Mouse (Mus musculus) CD4-positive, CD25-positive, alpha-beta regulatory T cell, adult 2 months (primary cell): ENCODE measurements at regions not wholly inside any gene's neighbourhood (a gene's known extent, or its start where the extent isn't known, plus 50 kb on each side); places are given as distances from the start of the nearest gene placed in this dataset.
A peak's percentile ranks its signal among the peaks of the same experiment; 100 is the strongest.

Source experiments
- DNase-seq: peaks from one replicate; pipeline ENCODE4 v3.0.0-alpha.2; 2012; ENCODE audit warnings: low read depth, low spot score

DNA sequence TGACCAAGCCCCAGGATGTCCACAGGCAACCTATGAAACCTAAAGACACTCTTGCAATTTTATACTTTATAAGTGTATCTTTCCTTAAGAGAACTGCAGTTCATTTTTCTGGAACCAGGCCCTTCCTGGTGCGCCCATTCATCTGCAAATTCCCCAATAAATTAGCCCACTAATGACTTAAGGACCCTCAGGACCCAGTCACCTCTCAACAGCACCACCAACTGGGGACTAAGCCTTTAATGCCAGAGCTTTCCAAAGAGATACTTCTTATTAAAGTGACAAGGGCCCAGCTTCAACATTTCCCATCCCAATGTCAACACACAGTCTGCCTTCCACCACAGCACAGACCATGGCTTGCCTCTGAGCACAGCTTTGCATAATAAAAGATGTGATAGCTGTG, 237.6 kb upstream of the Pabpc6 start:
- no peak for DNase-seq

DNA sequence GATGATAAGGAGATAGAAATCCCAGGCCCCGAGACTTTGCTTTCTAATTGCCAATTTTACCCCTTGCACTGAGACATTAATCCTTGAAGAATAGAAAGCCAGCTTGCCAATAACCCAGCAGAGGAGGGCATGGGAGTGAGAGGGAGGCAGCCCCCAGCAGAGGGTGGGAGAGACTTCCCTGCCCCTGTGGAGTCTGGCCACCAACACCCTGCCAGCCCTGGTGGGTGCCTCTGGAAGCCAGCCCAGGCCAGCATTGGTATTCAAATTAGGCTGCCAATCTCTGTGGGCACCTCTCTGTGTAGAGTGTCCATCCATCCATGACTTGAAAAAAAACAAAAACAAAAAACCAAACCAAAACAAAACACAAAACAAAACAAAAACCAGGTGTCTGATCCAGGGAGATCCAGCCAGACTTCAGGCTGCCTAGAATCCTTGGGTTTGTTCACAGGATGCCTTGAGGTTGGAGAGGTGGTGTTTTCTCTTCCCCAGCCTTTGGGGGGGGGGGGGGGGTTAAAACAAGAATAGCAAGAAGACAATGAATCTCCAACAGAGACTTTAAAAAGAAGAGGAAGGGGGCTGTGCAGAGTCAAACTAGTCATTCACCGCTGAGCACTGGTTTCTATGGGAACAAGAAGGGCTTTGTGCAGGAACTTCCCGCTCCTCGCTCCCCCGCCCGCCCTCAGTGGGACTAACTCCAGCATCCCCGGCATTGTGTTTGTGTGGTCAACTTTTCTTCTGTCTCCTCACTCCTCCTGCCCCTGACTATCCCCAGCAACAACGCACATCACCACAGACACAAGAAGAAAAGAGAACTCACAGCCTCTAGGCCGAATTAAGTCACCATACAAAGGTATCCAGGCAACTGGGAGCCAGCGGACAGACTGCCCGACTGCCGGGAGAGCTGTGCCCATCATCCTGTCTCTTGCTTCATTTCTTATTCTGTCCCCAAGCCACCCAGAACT, 236.3 kb upstream of the Pabpc6 start:
- no peak for DNase-seq

DNA sequence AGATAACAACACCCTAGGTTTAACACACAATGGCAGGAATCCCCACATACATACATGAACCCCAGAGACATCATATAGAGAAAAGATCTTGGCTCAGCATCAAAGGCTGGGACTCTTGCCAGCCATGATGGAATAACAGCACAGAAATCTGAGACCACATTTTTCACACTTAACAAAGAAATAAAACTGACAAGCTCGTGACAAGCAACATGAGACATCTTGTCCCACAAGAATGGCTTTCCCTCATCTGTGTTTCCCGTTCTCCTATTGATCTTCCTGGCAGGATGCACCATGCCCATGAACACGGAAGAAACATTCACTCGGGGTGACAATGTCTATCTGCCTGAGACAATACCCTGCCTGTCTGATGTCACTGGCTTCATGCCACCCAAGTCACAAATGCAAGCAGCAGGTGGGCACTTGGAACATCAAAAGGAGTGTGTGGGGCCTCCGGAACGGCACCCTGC, 235.0 kb upstream of the Pabpc6 start:
- DNase-seq, result no peak

DNA sequence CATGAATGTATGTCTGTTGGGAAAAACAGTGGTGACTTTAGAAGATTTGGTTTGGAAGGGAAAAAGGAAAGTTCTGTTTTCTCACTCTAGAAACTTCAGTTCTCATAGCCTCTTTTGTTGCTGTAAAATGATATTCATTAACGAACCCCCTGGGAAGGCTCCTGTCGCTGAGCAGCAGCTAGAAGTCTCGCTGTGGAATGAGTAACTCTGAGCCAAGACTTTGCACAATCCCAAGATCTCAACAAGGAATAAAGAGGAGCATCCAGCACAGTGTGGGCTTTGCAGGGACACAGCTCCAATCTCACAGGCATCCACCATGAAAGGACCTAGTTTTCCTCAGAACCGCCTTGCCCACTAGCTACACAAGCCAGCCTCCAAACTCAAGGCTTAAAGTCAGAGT, 233.8 kb upstream of the Pabpc6 start:
- no peak for DNase-seq

DNA sequence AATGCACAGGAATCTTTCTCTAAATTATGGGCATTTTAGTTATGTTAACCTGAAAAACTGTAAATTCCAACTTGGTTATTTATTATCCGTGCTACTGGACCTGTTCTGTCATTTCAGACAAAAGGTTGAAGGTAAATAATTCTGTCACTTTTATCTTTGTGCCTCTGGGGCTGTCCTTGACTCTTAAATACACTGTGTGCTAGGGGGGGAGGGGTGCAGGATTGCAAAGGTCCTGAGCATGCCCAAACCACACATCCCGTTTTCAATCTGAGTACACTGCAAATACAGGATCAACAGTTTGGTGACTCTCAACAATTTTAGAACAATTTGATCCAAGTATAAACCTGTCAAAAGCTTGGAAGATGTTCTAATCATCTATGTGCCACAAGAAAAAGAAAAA, 227.4 kb upstream of the Pabpc6 start:
- DNase-seq, result no peak

DNA sequence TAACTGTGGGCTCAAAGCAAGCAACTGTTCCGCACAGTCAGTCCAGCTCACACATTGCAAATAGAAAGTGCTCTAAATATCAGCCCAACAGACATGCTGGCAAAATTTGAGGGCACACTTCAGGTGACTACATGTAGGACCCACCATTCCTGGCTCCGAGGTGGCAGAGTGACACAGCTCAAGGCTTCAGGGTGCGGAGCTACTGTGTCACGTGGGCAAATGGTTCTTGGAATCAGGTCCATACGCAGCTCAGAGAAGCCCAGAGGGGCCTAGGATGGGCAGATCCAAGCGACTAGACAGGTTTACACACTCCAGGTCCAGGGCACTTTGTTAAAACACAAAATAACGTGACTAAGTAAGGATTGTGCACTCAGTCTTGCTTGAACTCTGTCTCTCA, 226.2 kb upstream of the Pabpc6 start:
- no peak for DNase-seq

DNA sequence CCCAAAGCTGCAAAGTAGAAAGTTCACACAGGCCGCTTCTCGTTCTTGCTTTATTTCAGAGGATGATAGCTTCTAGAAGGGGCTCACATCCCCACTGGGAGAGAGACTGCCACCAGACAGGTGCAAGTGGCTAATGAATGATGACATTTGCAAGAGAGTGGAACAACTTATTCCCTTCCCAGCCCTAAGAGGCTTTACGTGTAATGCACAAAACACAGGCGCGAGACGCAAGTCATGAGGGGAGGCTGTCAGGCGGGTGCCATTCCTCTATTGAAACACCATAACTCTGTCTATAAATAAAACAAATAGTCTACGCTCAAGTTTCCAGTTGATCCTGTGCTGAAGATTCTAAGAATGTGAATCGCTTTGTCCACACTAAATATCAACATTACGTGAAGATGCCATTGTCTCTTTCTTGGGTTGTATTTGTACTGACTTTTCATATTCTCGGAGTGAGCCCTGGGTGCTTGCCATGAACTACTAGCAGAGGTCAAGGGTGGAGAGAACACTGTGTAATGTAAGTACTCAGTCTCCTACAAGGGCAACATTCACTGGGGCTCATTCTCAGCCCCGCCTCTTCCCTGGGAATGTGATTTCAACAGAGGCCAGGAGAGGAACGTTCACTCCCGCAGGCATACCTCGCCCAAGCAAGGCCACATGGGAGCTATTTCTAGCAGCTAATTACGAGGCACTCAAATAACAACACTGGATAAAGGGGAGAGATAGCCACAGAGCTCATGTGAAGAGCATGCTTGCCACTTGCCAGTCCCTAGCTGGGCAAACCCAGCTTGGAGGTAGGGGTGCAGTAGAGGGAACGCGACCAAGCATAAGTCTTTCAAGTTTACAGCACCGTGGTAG, 225.5 kb upstream of the Pabpc6 start:
- DNase-seq, result no peak

DNA sequence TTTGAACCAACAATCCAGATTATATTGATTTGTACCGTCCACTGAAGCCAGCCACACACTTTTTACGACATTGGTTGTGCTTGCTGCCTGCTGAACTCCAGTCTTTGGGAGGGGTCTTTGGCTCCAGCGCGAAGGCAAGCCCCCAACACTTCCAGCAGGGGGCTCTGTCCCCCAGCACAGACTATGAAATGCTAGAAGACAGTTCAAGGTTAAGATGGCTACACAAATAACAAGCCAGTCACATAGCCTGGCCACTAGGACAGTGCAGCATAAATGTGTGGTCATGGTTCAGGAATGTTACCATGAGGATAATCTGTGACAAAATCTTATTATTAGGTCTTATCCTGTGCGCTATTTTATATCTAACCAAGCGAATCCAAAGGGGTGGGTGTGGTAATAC, 224.4 kb upstream of the Pabpc6 start:
- DNase-seq, result peak; percentile 17

DNA sequence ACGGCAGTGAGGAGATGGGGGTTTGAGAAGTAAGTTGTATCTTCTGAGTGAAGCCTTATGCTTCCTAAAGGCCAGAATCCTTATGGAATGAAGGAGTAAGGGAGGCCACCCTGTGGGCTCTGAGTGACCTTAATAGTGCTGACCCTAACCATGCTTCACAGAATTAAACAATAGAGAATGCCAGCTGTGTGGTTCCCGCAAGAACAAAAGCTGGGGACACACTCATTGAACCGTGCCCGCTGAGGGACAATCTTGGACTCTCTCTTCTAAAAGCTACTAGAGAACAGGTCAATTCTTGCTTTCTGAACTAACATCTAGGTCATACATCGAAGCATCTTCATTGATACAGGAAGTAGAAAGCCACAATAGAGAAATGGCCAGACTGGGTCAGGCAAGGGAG, 223.3 kb upstream of the Pabpc6 start:
- no peak for DNase-seq

DNA sequence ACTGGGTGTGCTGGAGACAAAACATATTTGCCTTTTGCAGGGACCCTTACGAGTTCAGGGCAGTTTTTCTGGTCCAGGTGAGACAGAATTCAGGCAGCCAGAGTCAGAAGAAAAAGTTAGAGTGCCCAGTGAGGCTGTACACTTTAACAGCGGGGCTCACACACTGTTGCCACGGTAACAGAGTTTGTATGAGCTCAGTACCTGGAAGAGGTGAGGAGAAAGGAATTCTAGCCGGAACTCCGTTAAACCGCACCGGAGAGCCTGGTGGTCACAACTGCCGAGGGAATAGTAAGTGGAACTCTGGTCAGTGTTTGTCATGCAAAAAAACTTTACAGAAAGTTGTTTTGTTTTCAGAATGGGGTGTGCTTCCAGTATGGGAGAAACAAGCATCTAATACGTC, 222.6 kb upstream of the Pabpc6 start:
- no peak for DNase-seq

DNA sequence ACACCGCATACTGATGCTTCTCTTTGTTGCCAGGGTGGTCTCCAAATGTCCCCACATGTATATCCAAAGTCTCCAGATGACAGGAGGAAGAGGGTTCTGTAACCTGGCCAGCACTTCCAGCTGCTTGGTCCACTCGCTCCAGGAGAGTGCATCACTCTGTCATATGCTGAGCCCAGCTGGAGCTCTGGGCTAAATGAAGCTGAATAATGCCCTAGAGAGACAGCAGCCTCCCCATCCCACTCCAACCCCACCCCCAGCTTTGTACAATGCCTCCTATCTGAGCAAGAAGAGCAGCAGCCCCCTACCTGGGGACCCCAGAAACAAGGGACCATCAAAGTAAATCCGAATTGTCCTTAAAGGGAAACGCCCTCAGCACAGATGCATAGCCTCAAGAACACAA, 219.0 kb upstream of the Pabpc6 start:
- DNase-seq, result no peak

DNA sequence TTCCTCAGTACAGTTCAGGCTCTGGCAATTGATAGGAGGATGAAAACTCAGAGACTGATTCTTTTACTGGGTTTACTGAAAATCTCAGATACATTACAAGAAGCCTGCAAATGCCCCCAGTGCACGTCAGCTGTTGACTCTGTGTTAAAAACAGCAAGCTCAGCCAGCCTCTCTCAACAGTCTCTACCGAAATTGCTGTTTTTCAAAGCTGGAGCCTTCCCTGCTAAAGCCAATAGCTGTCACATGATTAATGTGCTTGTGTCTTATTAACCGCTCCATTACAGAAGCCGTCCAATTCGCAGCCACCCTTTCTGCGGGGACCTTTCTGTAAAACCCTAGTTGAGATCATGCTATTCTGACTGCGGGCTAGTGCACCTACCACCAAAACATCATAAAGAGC, 215.6 kb upstream of the Pabpc6 start:
- no peak for DNase-seq

DNA sequence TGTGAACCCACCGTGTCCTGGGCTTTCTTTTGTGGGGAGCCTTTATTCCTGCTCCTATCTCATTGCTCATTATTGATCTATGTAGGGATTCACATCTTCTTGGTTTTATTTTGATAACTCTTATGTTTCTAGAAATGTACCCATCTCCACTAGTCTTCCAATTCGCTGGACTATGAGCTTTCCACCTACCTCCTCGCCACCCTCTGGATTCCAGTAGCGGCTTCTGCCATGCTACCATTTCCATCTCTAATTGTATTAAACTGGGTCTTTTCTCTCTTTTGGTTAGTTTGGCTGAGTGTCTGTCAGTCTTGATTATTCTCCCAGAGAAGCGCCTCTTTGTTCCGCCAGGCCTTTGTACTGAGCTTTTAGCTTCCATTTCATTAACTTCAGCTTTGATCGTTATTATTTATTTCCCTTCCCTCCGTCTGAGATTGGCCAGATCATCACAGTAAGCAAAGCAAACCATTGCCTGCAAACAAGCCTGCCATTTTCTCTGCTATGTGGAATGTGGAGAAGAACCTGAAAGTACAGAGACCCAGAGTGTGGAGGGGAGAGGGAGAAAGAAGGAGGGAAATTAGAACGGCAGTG, 213.2 kb upstream of the Pabpc6 start:
- no peak for DNase-seq

DNA sequence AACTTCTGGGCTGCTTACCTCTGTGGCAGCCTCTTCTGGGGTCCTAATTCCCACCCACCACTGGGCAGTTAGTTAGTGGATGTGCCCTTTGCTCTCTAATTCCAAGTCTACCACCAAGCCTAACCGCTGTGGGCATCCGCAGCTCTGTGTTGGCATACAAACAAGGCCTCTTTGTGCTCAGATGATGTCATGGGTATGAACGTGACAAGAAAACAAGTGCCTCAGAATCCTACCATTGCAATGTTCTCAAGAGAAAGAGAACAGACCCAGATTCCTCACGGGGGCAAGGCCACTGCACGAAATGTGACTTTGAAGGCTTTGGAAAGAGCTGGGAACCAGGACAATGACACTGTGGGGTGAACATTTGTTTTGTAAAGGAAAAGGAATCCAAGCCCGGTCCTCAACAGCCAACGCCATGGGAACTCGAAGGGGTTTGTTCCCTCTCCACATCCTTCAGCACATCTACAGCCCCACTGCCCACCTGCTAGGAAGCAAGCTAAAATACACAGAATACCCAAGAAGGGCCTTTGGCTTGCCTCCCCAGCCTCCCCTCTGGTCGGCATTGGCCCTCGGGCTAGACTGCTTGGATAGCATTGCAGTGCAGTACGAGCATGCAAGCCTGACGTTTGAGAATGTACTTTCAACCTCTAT, 210.2 kb upstream of the Pabpc6 start:
- no peak for DNase-seq

DNA sequence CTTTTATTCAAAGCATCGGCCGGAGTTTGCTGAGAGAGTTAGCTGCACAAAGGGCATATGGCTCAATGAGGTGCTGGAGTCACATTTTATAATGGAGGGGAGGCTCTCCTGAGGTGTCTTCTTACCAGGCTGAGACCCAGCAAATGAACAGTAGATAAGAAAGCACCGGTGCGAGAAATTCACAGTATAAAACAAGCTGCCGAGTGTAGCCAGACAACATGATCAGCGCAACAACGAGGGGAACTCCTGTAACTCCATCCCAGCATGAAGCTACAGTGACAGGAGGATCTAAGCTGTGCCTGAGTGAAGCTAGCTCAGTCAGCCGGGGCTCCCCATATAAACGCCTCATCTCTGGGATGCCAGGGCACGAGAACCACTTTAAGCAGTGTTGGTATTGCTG, 204.2 kb upstream of the Pabpc6 start:
- no peak for DNase-seq

DNA sequence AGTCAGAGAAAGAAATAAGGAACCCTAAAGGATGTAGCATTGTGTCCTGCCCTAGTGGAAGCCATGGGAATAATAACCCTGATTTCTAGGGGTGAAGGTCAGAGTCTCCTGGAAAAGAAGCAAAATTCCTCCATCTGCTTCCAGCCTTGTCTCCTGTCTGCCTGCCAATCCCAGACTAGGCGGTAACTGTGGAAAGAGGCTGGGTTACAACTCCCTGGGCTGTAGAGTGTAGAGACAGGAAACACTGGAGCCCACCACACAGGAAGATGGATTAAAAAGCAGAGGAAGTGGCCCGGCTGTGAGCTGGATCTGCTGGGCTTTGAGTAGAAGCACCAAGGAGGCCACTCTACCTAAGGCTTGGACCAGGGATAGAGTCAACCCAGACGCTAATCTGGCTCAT, 200.7 kb upstream of the Pabpc6 start:
- DNase-seq, result no peak

DNA sequence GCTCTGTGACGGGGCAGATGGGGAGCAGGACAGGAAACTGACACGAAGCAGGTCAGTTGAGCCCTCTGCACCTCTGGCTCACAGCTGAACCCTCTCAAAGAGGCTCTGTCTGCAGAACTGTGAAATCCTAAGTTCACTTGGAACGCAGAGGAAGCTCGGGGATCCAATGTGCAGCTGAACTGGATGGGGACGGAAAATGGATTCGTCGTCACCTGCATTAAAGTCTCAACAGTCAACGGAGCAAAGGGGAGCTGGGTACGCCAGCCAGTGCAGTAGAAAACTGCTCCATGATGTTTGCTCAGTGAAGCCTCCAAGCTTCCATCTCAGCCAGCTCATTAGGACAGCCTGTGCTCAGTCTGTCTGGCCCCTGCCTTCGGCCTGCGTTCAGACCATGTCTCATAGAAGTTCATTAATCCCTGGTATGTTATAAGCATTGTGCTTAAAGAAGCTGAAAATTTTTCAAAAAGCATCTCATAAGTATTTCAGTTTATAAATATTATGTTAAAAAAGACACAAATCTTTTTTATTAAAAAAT, 199.3 kb upstream of the Pabpc6 start:
- DNase-seq, result no peak

DNA sequence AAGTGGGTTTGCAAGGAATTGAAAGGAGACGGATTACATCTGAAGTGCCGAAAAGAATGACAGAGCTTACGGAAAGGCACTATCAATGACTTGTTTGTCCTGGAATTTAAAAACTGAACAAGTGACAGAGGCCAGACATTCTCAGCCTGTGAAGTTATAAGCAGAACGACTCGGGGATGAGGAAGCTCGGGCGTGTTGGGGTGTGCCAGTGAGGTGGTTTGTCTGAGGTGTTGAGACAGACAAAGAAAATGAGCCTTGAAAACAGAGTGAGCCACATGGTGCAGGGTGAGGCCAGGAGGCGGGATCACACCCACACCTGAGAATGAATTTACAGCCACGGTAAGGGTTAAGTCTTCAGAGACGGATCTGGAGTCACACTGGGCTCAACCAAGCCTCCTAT, 194.7 kb upstream of the Pabpc6 start:
- DNase-seq, result no peak

DNA sequence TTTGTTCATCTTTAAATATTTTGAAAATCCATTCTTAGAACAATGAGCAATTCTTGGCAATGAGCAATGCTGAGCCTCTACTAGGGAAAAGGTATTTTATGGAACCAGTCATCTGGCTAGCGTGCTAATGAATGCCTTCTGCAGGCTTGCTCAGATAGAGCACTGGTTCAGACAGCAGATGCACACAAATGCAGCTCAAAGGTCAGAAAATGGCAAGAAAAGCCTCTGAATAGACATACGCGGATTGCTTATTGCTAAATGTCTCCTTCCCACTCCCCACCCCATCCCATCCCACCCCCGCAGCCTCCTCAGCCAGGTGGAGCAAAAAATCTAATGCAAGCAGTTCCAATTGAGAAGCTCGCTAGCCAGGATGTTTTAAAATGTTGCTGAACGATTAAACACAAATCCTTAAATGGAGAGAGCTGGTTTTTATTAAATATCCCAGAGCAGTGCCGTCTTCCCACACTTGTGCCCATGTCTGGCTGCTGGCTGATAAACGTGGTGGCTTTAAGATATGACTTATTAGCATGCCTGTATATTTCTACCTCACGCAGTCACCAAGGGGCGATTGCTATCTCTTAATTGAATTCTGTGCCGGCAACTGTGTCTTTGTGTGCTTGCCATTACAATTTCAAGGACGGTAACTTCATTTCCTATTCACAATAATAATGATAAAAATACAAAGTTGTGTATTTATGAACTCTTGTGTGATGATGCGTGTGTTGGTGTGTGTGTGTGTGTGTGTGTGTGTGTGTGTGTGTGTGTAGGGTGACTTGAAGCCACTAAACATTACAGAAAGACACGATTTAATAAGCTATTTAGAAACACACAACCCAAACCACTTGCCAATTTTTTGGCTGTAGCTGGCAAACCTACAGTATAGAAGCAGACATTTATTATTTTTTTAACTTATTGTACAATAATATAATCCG, 192.7 kb upstream of the Pabpc6 start:
- no peak for DNase-seq

DNA sequence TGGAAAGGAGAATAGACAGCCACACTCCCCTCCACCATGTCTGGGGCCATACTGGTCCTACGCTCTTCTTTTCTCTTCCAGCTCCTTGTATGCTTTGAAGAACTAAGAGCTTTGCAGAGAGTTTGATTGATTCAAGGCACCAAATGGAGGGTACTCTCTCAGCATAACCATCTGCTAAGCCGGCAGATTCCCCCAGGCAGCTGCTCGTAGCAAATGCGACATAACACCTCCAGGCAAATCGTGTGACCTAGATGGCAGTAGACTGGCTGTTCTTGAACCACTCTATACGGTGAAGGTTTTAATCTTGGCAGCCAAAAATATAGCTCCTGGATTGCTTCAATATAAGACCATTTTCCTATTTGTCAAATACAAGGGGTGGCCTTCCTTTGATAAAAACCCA, 191.8 kb upstream of the Pabpc6 start:
- DNase-seq, result no peak
